Mouse (Mus musculus) brain, embryonic 14.5 days (tissue): ENCODE results near the gene Ap2m1.

Experiments
- CTCF ChIP-seq: fragments of 200-500 bp; IDR thresholded peaks from 2 replicates; pipeline ENCODE4 v1.5.1; 2012; ENCODE audit warnings: inconsistent platforms, mild to moderate bottlenecking, moderate library complexity, borderline replicate concordance; ENCODE audit not compliant: insufficient read depth, insufficient read length; ENCODE audit errors: extremely low read depth
- POLR2A ChIP-seq: fragments of 200-500 bp; IDR thresholded peaks from 2 replicates; pipeline ENCODE4 v1.6.1; 2012; ENCODE audit warnings: mild to moderate bottlenecking, inconsistent platforms, borderline replicate concordance; ENCODE audit not compliant: poor library complexity, insufficient read depth, insufficient read length, severe bottlenecking; ENCODE audit errors: extremely low read depth

GRCm38 (mm10) chr16:20548096-20548948, 13.0 kb downstream of the Ap2m1 start, which contains the start of gene Abcf3:
- TF ChIP-seq CTCF (no peak), POLR2A (no peak)
